Mouse (Mus musculus): Measurements from ENCODE around the gene Gm14443.
"Not testable (repeated sequence)": the region's sequence is repeated elsewhere in the genome, so short reads cannot be mapped to it uniquely, and the experiment has no call there.

Gm14443 gene

GRCm38 (mm10) chr2:175175401-175176180 is at the start of gene Gm14443:
Gm14443 (minus strand) TSS chr2:175175871.
- not testable (repeated sequence) for DNase-seq (ENCODE audit: low read depth, low spot score)

- DNase-seq (ENCODE audit: low read depth, low spot score), result not testable (repeated sequence)
These were observed 31.1 kb upstream of the Gm14443 start, which contains the start of gene Gm14391 for GRCm38 (mm10) chr2:175206732-175207131. Gm14391 (minus strand) TSS chr2:175206917.

- not testable (repeated sequence) for DNase-seq (ENCODE audit: low read depth, low spot score)
These were observed 3.3 kb upstream of the Gm14443 start for GRCm38 (mm10) chr2:175179008-175179407.

GRCm38 (mm10) chr2:175176312-175176711 is 641 bp upstream of the Gm14443 start:
- no peak for DNase-seq (ENCODE audit: low read depth, low spot score)

GRCm38 (mm10) chr2:175174058-175174457 is 1.6 kb downstream of the Gm14443 start:
- DNase-seq (ENCODE audit: low read depth, low spot score), result not testable (repeated sequence)

GRCm38 (mm10) chr2:175172906-175173595 is 2.6 kb downstream of the Gm14443 start:
- not testable (repeated sequence) for DNase-seq (ENCODE audit: low read depth, low spot score)

GRCm38 (mm10) chr2:175172123-175172522 is 3.5 kb downstream of the Gm14443 start:
- no peak for DNase-seq (ENCODE audit: low read depth, low spot score)

GRCm38 (mm10) chr2:175166870-175167269 is 8.8 kb downstream of the Gm14443 start:
- DNase-seq (ENCODE audit: low read depth, low spot score), result not testable (repeated sequence)

- DNase-seq (ENCODE audit: low read depth, low spot score), result not testable (repeated sequence)
These were observed 10.6 kb downstream of the Gm14443 start for GRCm38 (mm10) chr2:175165110-175165509.

- DNase-seq (ENCODE audit: low read depth, low spot score), result not testable (repeated sequence)
These were observed 14.2 kb downstream of the Gm14443 start for GRCm38 (mm10) chr2:175161438-175161837.

- no peak for DNase-seq (ENCODE audit: low read depth, low spot score)
These were observed 17.0 kb downstream of the Gm14443 start for GRCm38 (mm10) chr2:175158642-175159041.

GRCm38 (mm10) chr2:175156696-175157095 is 19.0 kb downstream of the Gm14443 start:
- no peak for DNase-seq (ENCODE audit: low read depth, low spot score)

GRCm38 (mm10) chr2:175141993-175142295 is 33.7 kb downstream of the Gm14443 start, which contains the start of gene Gm14399:
Gm14399 (minus strand) TSS chr2:175142012.
- DNase-seq (ENCODE audit: low read depth, low spot score), result not testable (repeated sequence)

GRCm38 (mm10) chr2:175141118-175141992 is 34.3 kb downstream of the Gm14443 start:
- peak; percentile 0 for DNase-seq (ENCODE audit: low read depth, low spot score)

- not testable (repeated sequence) for DNase-seq (ENCODE audit: low read depth, low spot score)
These were observed 35.0 kb downstream of the Gm14443 start for GRCm38 (mm10) chr2:175140624-175141023.
